Mouse (Mus musculus): ENCODE measurements around the gene Spc24. TPM values are rescaled to one million over a fixed set of nuclear protein-coding genes. Genes with fewer than 3 reads are reported as not detected.

Gene Spc24
- polyA plus RNA-seq, 1 experiment from 2014 or later = 64.3 TPM

DNA sequence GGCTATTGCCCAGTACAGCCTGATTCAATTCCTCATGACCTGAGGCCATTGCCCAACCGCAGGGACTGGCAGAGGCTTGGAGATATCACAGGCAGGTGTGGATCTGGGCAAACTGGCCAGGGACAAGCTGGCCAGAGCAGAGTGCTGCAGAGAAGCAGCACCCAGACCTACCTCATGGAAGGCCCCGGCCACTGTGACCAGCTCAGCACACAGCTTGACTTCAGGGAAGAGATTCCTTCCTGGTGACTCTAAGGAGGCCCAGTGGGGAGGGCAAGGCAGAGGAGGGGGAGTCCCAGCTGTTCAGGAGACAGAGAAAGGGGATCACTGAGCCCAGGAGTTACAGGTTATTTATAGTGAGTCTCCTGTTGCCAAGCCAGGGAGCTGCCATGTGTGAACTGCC is 39.1 kb downstream of the Spc24 start:
- DNase-seq (ENCODE audit: low spot score) = no peak
- Histone ChIP-seq H3K4me1 (ENCODE audit: control insufficient read depth, insufficient read depth, low read length) (peaks cover 12% of the 10 kb centered on the region), H3K36me3 (ENCODE audit: control insufficient read depth, insufficient read depth, low read length) (no peaks in the 10 kb centered on the region), H3K9me3 (replicated peaks; ENCODE audit: control insufficient read depth, low read length) (no peaks in the 10 kb centered on the region), H3K4me3 (ENCODE audit: low read depth, low read length) (no peak overlapping the region), H3K4me2 (ENCODE audit: low read length) (no peak overlapping the region), H3K27ac (ENCODE audit: low read depth, low read length) (no peak overlapping the region), H3K9ac (ENCODE audit: low read length) (no peak overlapping the region), H3K27me3 (replicated peaks; ENCODE audit: control insufficient read depth, insufficient read depth, low read length) (no peaks in the 10 kb centered on the region)
- no peak for ATAC-seq
- 87% methylated on average over 2 of the region's 2 CpGs for WGBS

DNA sequence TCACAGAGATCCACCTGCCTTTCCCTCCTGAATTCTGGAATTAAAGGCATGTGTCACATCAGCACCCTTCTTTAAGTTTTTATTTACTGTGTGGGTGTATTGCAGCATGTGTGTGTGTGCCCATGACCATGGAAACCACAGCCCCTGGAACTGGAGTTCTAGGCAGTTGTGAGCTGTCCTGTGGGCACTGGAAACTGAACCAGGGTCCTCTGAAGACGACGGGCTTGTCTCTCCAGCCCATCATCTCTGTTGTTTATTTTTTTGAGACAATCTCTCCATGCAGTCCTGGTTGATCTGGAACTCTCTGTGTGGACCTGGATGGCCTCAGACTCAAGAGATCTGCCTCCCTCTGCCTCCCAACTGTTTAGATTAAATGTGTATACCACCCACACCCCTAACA is 43.1 kb downstream of the Spc24 start:
- H3K4me3 ChIP-seq (ENCODE audit: low read depth, low read length) = no peak overlapping the region
- WGBS = 91% methylated on average over 2 of the region's 2 CpGs
- DNase-seq (ENCODE audit: low spot score) = no peak
- no peak for ATAC-seq
- no peaks in the 10 kb centered on the region for H3K9me3 ChIP-seq (replicated peaks; ENCODE audit: control insufficient read depth, low read length)
- no peak overlapping the region for H3K27ac ChIP-seq (ENCODE audit: low read depth, low read length)
- H3K36me3 ChIP-seq (ENCODE audit: control insufficient read depth, insufficient read depth, low read length) = 0 out of 2 replicates have a peak, but pooled peaks cover 2% of the 10 kb centered on the region
- H3K9ac ChIP-seq (ENCODE audit: low read length) = no peak overlapping the region
- H3K4me2 ChIP-seq (ENCODE audit: low read length) = no peak overlapping the region
- H3K27me3 ChIP-seq (replicated peaks; ENCODE audit: control insufficient read depth, insufficient read depth, low read length) = no peaks in the 10 kb centered on the region
- no peaks in the 10 kb centered on the region for H3K4me1 ChIP-seq (ENCODE audit: control insufficient read depth, insufficient read depth, low read length)

DNA sequence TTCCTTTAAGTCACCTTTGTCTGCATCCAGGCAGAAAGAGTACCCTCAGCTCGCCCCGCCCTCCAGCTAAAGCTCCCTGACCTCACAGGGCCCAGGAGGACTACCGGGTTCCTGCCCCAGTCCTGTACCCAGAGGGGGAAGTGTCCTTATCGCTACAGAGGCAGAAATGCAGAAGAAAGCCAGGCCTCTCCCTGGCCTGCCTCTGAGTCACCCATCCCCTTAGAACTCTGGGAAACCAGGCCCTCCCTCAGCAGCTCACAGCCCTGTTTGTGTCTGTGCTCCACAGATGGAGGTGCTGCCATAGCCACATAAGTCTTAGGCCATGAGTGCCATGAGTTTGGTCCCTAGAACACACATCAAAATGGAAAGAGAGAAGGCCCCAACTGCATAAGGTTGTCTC is 44.8 kb downstream of the Spc24 start:
- DNase-seq (ENCODE audit: low spot score) = no peak
- no peaks in the 10 kb centered on the region for H3K9me3 ChIP-seq (replicated peaks; ENCODE audit: control insufficient read depth, low read length)
- WGBS = 74% methylated on average over 4 of the region's 4 CpGs
- no peak overlapping the region for H3K4me3 ChIP-seq (ENCODE audit: low read depth, low read length)
- 0 out of 2 replicates have a peak, but pooled peaks cover 2% of the 10 kb centered on the region for H3K36me3 ChIP-seq (ENCODE audit: control insufficient read depth, insufficient read depth, low read length)
- no peak overlapping the region for H3K27ac ChIP-seq (ENCODE audit: low read depth, low read length)
- ATAC-seq = no peak
- H3K9ac ChIP-seq (ENCODE audit: low read length) = no peak overlapping the region
- no peaks in the 10 kb centered on the region for H3K4me1 ChIP-seq (ENCODE audit: control insufficient read depth, insufficient read depth, low read length)
- H3K4me2 ChIP-seq (ENCODE audit: low read length) = no peak overlapping the region
- H3K27me3 ChIP-seq (replicated peaks; ENCODE audit: control insufficient read depth, insufficient read depth, low read length) = no peaks in the 10 kb centered on the region

DNA sequence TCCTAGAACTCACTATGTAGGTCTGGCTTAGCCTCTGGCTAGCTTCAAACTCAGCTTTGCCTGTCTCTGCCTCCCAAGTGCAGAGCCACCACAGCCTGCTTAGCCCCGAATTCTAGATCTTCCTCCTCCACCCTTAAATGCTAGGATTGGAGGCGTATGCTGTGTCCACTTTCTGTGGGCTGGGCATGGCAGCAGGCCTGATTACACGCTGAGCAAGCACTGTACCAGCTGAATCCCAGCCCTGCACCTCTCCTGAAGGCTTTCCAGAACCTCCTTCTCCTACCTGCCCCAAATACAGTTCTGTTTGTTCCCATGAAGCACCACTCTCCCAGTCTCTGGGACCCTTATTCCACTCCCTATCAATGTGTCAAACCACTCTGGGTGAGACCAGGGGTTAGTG is 50.8 kb downstream of the Spc24 start:
- WGBS = 95% methylated on average over 3 of the region's 3 CpGs
- H3K9me3 ChIP-seq (replicated peaks; ENCODE audit: control insufficient read depth, low read length) = no peaks in the 10 kb centered on the region
- DNase-seq (ENCODE audit: low spot score) = no peak

DNA sequence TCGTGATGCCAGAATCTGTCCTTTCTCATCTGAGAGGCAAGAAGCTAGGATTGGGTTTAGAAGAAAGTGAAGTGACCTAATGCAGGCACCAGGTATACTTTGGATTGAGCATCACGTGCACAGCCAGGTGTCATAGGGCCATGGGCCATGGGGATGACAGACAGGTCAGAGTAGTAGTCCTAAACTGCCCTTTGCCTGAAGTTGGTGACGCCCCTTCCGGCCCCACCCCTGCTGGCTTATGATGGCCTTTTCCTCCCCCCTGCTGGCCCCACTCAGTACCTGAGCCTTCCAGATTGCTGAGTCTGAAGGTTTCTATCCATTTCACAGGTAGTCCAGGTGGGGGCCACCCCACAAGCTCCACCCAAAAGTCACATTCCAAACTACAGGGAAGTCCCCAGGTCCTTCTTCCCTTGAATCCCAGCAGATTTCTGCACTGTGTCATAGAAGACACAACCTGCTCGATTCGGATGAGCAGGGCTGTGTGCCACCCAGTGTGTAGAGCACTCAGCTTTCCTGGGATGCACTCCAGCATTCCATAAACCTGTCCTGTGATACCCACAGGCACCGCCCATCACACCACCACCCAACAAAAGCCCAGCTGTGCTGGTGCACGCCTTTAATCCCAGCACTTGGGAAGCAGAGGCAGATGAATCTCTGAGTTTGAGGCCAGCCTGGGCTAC is 53.4 kb downstream of the Spc24 start:
- 0 out of 2 replicates have a peak, but pooled peaks have one; percentile 15 for ATAC-seq
- no peak overlapping the region for H3K27ac ChIP-seq (ENCODE audit: low read depth, low read length)
- H3K27me3 ChIP-seq (replicated peaks; ENCODE audit: control insufficient read depth, insufficient read depth, low read length) = no peaks in the 10 kb centered on the region
- H3K36me3 ChIP-seq (ENCODE audit: control insufficient read depth, insufficient read depth, low read length) = peaks cover 66% of the 10 kb centered on the region
- no peaks in the 10 kb centered on the region for H3K4me1 ChIP-seq (ENCODE audit: control insufficient read depth, insufficient read depth, low read length)
- H3K4me2 ChIP-seq (ENCODE audit: low read length) = no peak overlapping the region
- 87% methylated on average over 8 of the region's 8 CpGs for WGBS
- no peaks in the 10 kb centered on the region for H3K9me3 ChIP-seq (replicated peaks; ENCODE audit: control insufficient read depth, low read length)
- H3K9ac ChIP-seq (ENCODE audit: low read length) = no peak overlapping the region
- H3K4me3 ChIP-seq (ENCODE audit: low read depth, low read length) = no peak overlapping the region
- DNase-seq (ENCODE audit: low spot score) = no peak

More for the DNA sequence above, 50.8 kb downstream of the Spc24 start:
- Histone ChIP-seq H3K27me3 (replicated peaks; ENCODE audit: control insufficient read depth, insufficient read depth, low read length) (no peaks in the 10 kb centered on the region), H3K9ac (ENCODE audit: low read length) (no peak overlapping the region), H3K27ac (ENCODE audit: low read depth, low read length) (no peak overlapping the region), H3K4me1 (ENCODE audit: control insufficient read depth, insufficient read depth, low read length) (no peaks in the 10 kb centered on the region), H3K4me2 (ENCODE audit: low read length) (no peak overlapping the region), H3K4me3 (ENCODE audit: low read depth, low read length) (no peak overlapping the region), H3K36me3 (ENCODE audit: control insufficient read depth, insufficient read depth, low read length) (peaks cover 43% of the 10 kb centered on the region)
- no peak for ATAC-seq

DNA sequence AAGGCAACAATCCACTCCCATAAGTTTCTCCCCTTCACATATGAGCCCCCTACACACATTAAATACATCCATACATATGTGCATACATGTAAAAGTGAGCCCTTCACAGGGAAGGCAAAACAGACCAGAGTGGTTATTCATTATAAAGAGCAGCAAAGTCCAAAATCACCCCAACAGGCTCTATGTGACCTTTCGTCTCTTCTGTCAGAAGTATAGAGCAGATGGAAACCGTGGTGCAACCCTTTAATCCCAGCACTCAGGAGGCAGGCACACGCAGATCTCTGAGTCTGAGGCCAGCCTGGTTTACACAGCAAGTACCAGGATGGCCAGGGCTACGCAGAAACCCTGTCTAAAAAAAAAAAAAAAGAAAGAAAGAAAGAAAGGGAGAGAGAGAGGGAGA is 54.0 kb downstream of the Spc24 start:
- Histone ChIP-seq H3K4me2 (ENCODE audit: low read length) (no peak overlapping the region), H3K9ac (ENCODE audit: low read length) (no peak overlapping the region), H3K4me3 (ENCODE audit: low read depth, low read length) (no peak overlapping the region), H3K27me3 (replicated peaks; ENCODE audit: control insufficient read depth, insufficient read depth, low read length) (no peaks in the 10 kb centered on the region), H3K27ac (ENCODE audit: low read depth, low read length) (no peak overlapping the region), H3K36me3 (ENCODE audit: control insufficient read depth, insufficient read depth, low read length) (peaks cover 73% of the 10 kb centered on the region), H3K4me1 (ENCODE audit: control insufficient read depth, insufficient read depth, low read length) (no peaks in the 10 kb centered on the region), H3K9me3 (replicated peaks; ENCODE audit: control insufficient read depth, low read length) (no peaks in the 10 kb centered on the region)
- no peak for DNase-seq (ENCODE audit: low spot score)
- 86% methylated on average over 4 of the region's 4 CpGs for WGBS
- no peak for ATAC-seq

Small RNA genes lying within 50 kb of the gene (microRNA-seq; reads per million reads assigned to microRNA genes)
- 2.5 reads per million, percentile 16 among the genes with 10 or more reads in this experiment for gene Mir7083

Other genes with a start within 250 kb of the Spc24 start
- gene AB124611, start 234.1 kb downstream of the Spc24 start, polyA plus RNA-seq (2014; fragmentation: Nextera tagmentation; extraction: Ambion mirVana) = 0.74 and 1.9 TPM in 2 replicates
- 22.8 and 26.7 TPM in 2 replicates for gene Carm1, start 213.4 kb downstream of the Spc24 start, polyA plus RNA-seq (2014; fragmentation: Nextera tagmentation; extraction: Ambion mirVana)
- 67.3 and 68.4 TPM in 2 replicates for gene Timm29, start 167.6 kb downstream of the Spc24 start, polyA plus RNA-seq (2014; fragmentation: Nextera tagmentation; extraction: Ambion mirVana)
- 16.9 and 18.2 TPM in 2 replicates for gene Yipf2, start 167.5 kb downstream of the Spc24 start, polyA plus RNA-seq (2014; fragmentation: Nextera tagmentation; extraction: Ambion mirVana)
- 128 and 153 TPM in 2 replicates for gene Smarca4, start 144.1 kb downstream of the Spc24 start, polyA plus RNA-seq (2014; fragmentation: Nextera tagmentation; extraction: Ambion mirVana)
- 5.2 and 6.8 TPM in 2 replicates for gene Ldlr, start 36.8 kb downstream of the Spc24 start, polyA plus RNA-seq (2014; fragmentation: Nextera tagmentation; extraction: Ambion mirVana)
- 0.99 and 1.3 TPM in 2 replicates for gene Kank2, start 38.4 kb upstream of the Spc24 start, polyA plus RNA-seq (2014; fragmentation: Nextera tagmentation; extraction: Ambion mirVana)
- 0.26 TPM in 1 of 2 replicates, not detected in the other for gene Angptl8, start 75.2 kb upstream of the Spc24 start, polyA plus RNA-seq (2014; fragmentation: Nextera tagmentation; extraction: Ambion mirVana)
- 6.7 and 10.3 TPM in 2 replicates for gene Dock6, start 92.3 kb upstream of the Spc24 start, polyA plus RNA-seq (2014; fragmentation: Nextera tagmentation; extraction: Ambion mirVana)
- 23.0 and 24.6 TPM in 2 replicates for gene Rab3d, start 157.9 kb upstream of the Spc24 start, polyA plus RNA-seq (2014; fragmentation: Nextera tagmentation; extraction: Ambion mirVana)
- gene Ccdc159, start 167.2 kb upstream of the Spc24 start, polyA plus RNA-seq (2014; fragmentation: Nextera tagmentation; extraction: Ambion mirVana) = 3.5 and 5.3 TPM in 2 replicates
- gene Tmem205, start 167.3 kb upstream of the Spc24 start, polyA plus RNA-seq (2014; fragmentation: Nextera tagmentation; extraction: Ambion mirVana) = 49.3 and 66.0 TPM in 2 replicates
- 47.3 and 66.7 TPM in 2 replicates for gene Plppr2, start 176.7 kb upstream of the Spc24 start, polyA plus RNA-seq (2014; fragmentation: Nextera tagmentation; extraction: Ambion mirVana)
- 19.8 and 23.6 TPM in 2 replicates for gene Swsap1, start 195.5 kb upstream of the Spc24 start, polyA plus RNA-seq (2014; fragmentation: Nextera tagmentation; extraction: Ambion mirVana)
- gene Epor, start 203.2 kb upstream of the Spc24 start, polyA plus RNA-seq (2014; fragmentation: Nextera tagmentation; extraction: Ambion mirVana) = 1.3 and 2.2 TPM in 2 replicates
- gene Rgl3, start 229.1 kb upstream of the Spc24 start, polyA plus RNA-seq (2014; fragmentation: Nextera tagmentation; extraction: Ambion mirVana) = 1.3 TPM in 2 replicates
- gene Ccdc151, start 242.3 kb upstream of the Spc24 start, polyA plus RNA-seq (2014; fragmentation: Nextera tagmentation; extraction: Ambion mirVana) = 4.5 and 4.8 TPM in 2 replicates
- 57.1 and 67.9 TPM in 2 replicates for gene Prkcsh, start 242.5 kb upstream of the Spc24 start, polyA plus RNA-seq (2014; fragmentation: Nextera tagmentation; extraction: Ambion mirVana)